In the genomic region with DNA sequence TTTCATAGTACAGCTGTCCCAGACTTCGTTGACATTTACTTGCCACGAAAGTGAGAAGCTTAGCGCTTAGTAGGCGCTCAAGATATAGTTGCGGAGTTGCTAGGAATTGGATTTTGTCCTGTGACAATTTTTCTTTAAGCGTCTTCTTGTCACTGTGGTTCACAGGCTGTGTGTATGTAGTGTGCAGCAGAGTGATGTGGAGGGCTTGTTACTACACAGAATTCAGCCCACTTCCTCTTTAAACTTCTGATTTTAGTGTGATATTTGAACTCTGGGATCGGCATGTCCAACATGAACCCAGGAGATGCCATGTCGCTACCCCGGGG, we compare ENCODE assay signal across 9 mouse cellular contexts. TPM values are rescaled to one million over a fixed set of nuclear protein-coding genes. Genes with fewer than 3 reads are reported as not detected.
DNase-seq lines count a peak whose midpoint lies in the region; ATAC-seq and TF ChIP-seq lines count a peak whose summit lies in the region.
"Had no signal": no experiment of that assay in that cellular context is flagged by ENCODE, and none has a peak within 500 bp of the region (broad histone marks: within the 10 kb centered on the region; RNA-seq: fewer than 3 reads in every experiment).

No protein-coding gene starts in this region.

- H3K4me1 ChIP-seq in heart, embryonic 10.5 days, result no peaks in the 10 kb centered on the region; the same call in 1 of the 2 replicates
- peaks cover 2 to 26% of the 10 kb centered on the region in 2 experiments; a peak in 3 of 4 replicates for H3K4me1 ChIP-seq in CH12.LX (ENCODE audit: control insufficient read depth in 1 of 2, insufficient read depth in 2 of 2)
- peaks cover 17% of the 10 kb centered on the region for H3K4me1 ChIP-seq in megakaryocyte, embryonic 14.5 days

- dilution Hi-C loops in CH12.LX (cut with MboI; ENCODE audit: extremely low pct_ligation_motif_present, extremely low pct_unique_long_range_greater_than_20kb, low sequenced_read_pairs), result no loop called here

- no peaks in the 10 kb centered on the region for H3K36me3 ChIP-seq in heart, embryonic 10.5 days
- peaks cover 0 to 10% of the 10 kb centered on the region in 2 experiments for H3K36me3 ChIP-seq in CH12.LX (replicated peaks in 1 of 2; ENCODE audit: control insufficient read depth in 1 of 2, insufficient read depth in 1 of 2, low read length in 1 of 2)
- no peaks in the 10 kb centered on the region for H3K36me3 ChIP-seq in megakaryocyte, embryonic 14.5 days (replicated peaks; ENCODE audit: low read length)

- H3K4me3 ChIP-seq in heart, embryonic 10.5 days, result peak overlapping the region; percentile 79
- peak overlapping the region; percentile 69 to 95 (median 89) for H3K4me3 ChIP-seq in CH12.LX (replicated peaks in 1 of 3; ENCODE audit: low read depth in 2 of 3, low read length in 2 of 3, poor library complexity in 1 of 3)
- H3K4me3 ChIP-seq in megakaryocyte, embryonic 14.5 days (replicated peaks), result peak overlapping the region; percentile 98

- H3K79me2 ChIP-seq in CH12.LX (replicated peaks; ENCODE audit: control insufficient read depth, extremely low read depth, insufficient read depth, poor library complexity, severe bottlenecking), result no peaks in the 10 kb centered on the region; the same call in 1 of the 2 replicates

- no peaks in the 10 kb centered on the region for H3K27me3 ChIP-seq in heart, embryonic 10.5 days (ENCODE audit: insufficient read depth, poor library complexity, severe bottlenecking)
- H3K27me3 ChIP-seq in CH12.LX (replicated peaks), result no peaks in the 10 kb centered on the region
- H3K27me3 ChIP-seq in megakaryocyte, embryonic 14.5 days (replicated peaks), result no peaks in the 10 kb centered on the region

- in situ Hi-C loops in CH12.LX (cut with MboI; ENCODE audit: low pct_ligation_motif_present, low pct_unique_long_range_greater_than_20kb, low sequenced_read_pairs), result no loop called here

- peak; percentile 62 for ATAC-seq in granulocyte monocyte progenitor cell, adult 5-6 weeks (replicated peaks; ENCODE audit: poor library complexity, severe bottlenecking)

- TF ChIP-seq EP300 in CH12.LX (IDR thresholded peaks at IDR 0.05; ENCODE audit: low read length), result peak; percentile 60; the same call in 1 of the 2 replicates

- peak overlapping the region; percentile 90 for H3K4me2 ChIP-seq in CH12.LX (ENCODE audit: insufficient read depth, low read depth, poor library complexity, severe bottlenecking)

- H3K27ac ChIP-seq in heart, embryonic 10.5 days, result peak overlapping the region; percentile 93
- no peak overlapping the region for H3K27ac ChIP-seq in CH12.LX (ENCODE audit: insufficient read depth, low read depth)

- no peak for DNase-seq in heart, embryonic 10.5 days (ENCODE audit: low spot score)
- no peak for DNase-seq in heart, adult 8-10 months (ENCODE audit: low spot score)
- peak; percentile 29 for DNase-seq in CH12.LX (ENCODE audit: extremely low read depth)
- no peak for DNase-seq in adrenal gland, adult (ENCODE audit: inconsistent age in 2 of 2, low spot score in 1 of 2)
- DNase-seq in embryo, embryonic 9.5 days (ENCODE audit: extremely low spot score), result no peak
- no peak for DNase-seq in urinary bladder, postnatal 10 days (ENCODE audit: low spot score)

- no peaks in the 10 kb centered on the region for H3K9me3 ChIP-seq in heart, embryonic 10.5 days
- H3K9me3 ChIP-seq in CH12.LX (replicated peaks; ENCODE audit: low read length), result no peaks in the 10 kb centered on the region
- H3K9me3 ChIP-seq in megakaryocyte, embryonic 14.5 days, result no peaks in the 10 kb centered on the region

- no peak for TF ChIP-seq CTCF in CH12.LX (conservative IDR thresholded peaks at IDR 0.05 in 1 of 2, IDR thresholded peaks at IDR 0.05 in 1 of 2; ENCODE audit: low read depth in 2 of 2, low read length in 2 of 2)

- TF ChIP-seq POLR2A in CH12.LX (IDR thresholded peaks at IDR 0.05; ENCODE audit: low read depth, low read length), result no peak

- H3K9ac ChIP-seq in CH12.LX (ENCODE audit: insufficient read depth, low read depth), result peak overlapping the region; percentile 56

- 47% methylated on average over 9 of the region's 9 CpGs for WGBS in heart, embryonic 10.5 days

- TF ChIP-seq RAD21 in CH12.LX (IDR thresholded peaks at IDR 0.05; ENCODE audit: low read depth, low read length), result no peak

TF ChIP-seq in CH12.LX, 34 proteins besides CTCF, POLR2A, EP300 and RAD21:
- TF ChIP-seq SMC3 (IDR thresholded peaks at IDR 0.05; ENCODE audit: low read depth, low read length), result no peak
- no peak for TF ChIP-seq E2F4 (IDR thresholded peaks at IDR 0.05; ENCODE audit: insufficient replicate concordance, low read depth, low read length)
- peak; percentile 51; the same call in 1 of the 2 replicates for TF ChIP-seq ZKSCAN1 (IDR thresholded peaks at IDR 0.05; ENCODE audit: borderline replicate concordance, low read depth, low read length)
- no peak for TF ChIP-seq ZC3H11A (IDR thresholded peaks at IDR 0.05; ENCODE audit: low read depth, low read length)
- TF ChIP-seq IRF4 (IDR thresholded peaks at IDR 0.05; ENCODE audit: low read depth, low read length), result peak; percentile 57; the same call in 1 of the 2 replicates

RNA-seq across cellular contexts. Expression of a gene that starts 0.7 kb away (rescaled TPM):
- 22.1 and 22.5 TPM in 2 replicates for polyA plus RNA-seq in heart, embryonic 10.5 days (2016; fragmentation: Nextera tagmentation; extraction: Ambion mirVana)
- 10 to 100 TPM; 23.7 to 31.6 (median 28.6) TPM for total RNA-seq in heart, adult 8-10 months (2022)
- total RNA-seq in CH12.LX (2012; rRNA removed) (26.8 and 27.0 TPM in 2 replicates), CH12.LX (2014; rRNA removed) (32.7 and 33.3 TPM in 2 replicates)
- 27.0 and 29.4 TPM in 2 replicates for polyA plus RNA-seq in CH12.LX (2012; ENCODE audit: insufficient read length, low read depth)
- 13.8 and 17.2 TPM in 2 replicates for total RNA-seq in granulocyte monocyte progenitor cell, adult 5-6 weeks (2014; fragmentation: Nextera tagmentation)
- total RNA-seq in granulocyte monocyte progenitor cell, adult 5-6 weeks (2017), result 20.3 and 29.4 TPM in 2 replicates
- 3.6 and 7.9 TPM in 2 replicates for polyA plus RNA-seq in megakaryocyte, embryonic 14.5 days (2012; ENCODE audit: insufficient read depth, low replicate concordance)

RNA-seq across cellular contexts. Expression of a gene that starts 37.3 kb away (rescaled TPM):
- not detected in 2 replicates for polyA plus RNA-seq in heart, embryonic 10.5 days (2016; fragmentation: Nextera tagmentation; extraction: Ambion mirVana)
- not detected for total RNA-seq in heart, adult 8-10 months (2022)
- total RNA-seq in CH12.LX (2012; rRNA removed) (not detected in 2 replicates), CH12.LX (2014; rRNA removed) (not detected in 2 replicates)
- not detected in 2 replicates for polyA plus RNA-seq in CH12.LX (2012; ENCODE audit: insufficient read length, low read depth)
- not detected in 2 replicates for total RNA-seq in granulocyte monocyte progenitor cell, adult 5-6 weeks (2014; fragmentation: Nextera tagmentation)
- not detected in 2 replicates for total RNA-seq in granulocyte monocyte progenitor cell, adult 5-6 weeks (2017)
- polyA plus RNA-seq in megakaryocyte, embryonic 14.5 days (2012; ENCODE audit: insufficient read depth, low replicate concordance), result not detected in 2 replicates
- polyA plus RNA-seq: gonadal fat pad, adult 2 months had no signal
